Mouse (Mus musculus) lung, embryonic 14.5 days (tissue): ENCODE measurements around the gene Tssc4. TPM values are rescaled to one million over a fixed set of nuclear protein-coding genes. Genes with fewer than 3 reads are reported as not detected.

Experiments used
- ATAC-seq: fragments of 200-750 bp; cut with Nextera tagmentation; 2 replicates; pipeline ENCODE4 v1.8.0; 2017; ENCODE audit warnings: mild to moderate bottlenecking, moderate TSS enrichment, moderate library complexity; ENCODE audit not compliant: insufficient read depth
- DNase-seq: peaks from one replicate; pipeline ENCODE4 v3.0.0-alpha.2; 2015
- H3K27ac ChIP-seq: fragments of 300-500 bp; sonication (generic); 2 replicates; pipeline ENCODE4 v1.5.1; 2014; ENCODE audit warnings: low read depth, mild to moderate bottlenecking, moderate library complexity
- H3K27me3 ChIP-seq: fragments of 300-500 bp; sonication (generic); 2 replicates; pipeline ENCODE4 v1.6.1; 2014; ENCODE audit warnings: low read length, control low read depth; ENCODE audit not compliant: insufficient read depth
- H3K36me3 ChIP-seq: fragments of 300-500 bp; sonication (generic); 2 replicates; pipeline ENCODE4 v1.6.1; 2014; ENCODE audit warnings: control low read depth; ENCODE audit not compliant: insufficient read depth
- H3K4me1 ChIP-seq: fragments of 300-500 bp; sonication (generic); 2 replicates; pipeline ENCODE4 v1.6.1; 2014; ENCODE audit warnings: antibody characterized with exemption, control low read depth; ENCODE audit not compliant: insufficient read depth
- H3K4me2 ChIP-seq: fragments of 300-500 bp; sonication (generic); 2 replicates; pipeline ENCODE4 v1.6.1; 2014; ENCODE audit warnings: mild to moderate bottlenecking
- H3K4me3 ChIP-seq: fragments of 300-500 bp; sonication (generic); 2 replicates; pipeline ENCODE4 v1.5.1; 2014; ENCODE audit warnings: low read depth, low read length
- H3K9ac ChIP-seq: fragments of 300-500 bp; sonication (generic); 2 replicates; pipeline ENCODE4 v1.6.1; 2014
- H3K9me3 ChIP-seq: fragments of 300-500 bp; sonication (generic); 2 replicates; pipeline ENCODE4 v1.6.1; 2016; ENCODE audit warnings: low read depth, low read length, control low read depth
- CTCF ChIP-seq: IDR thresholded peaks from 2 replicates; pipeline ENCODE4 v1.5.1; 2016; ENCODE audit warnings: antibody characterized with exemption, low read depth
- WGBS: fragments of 180-500 bp; shearing (Covaris S2); extraction: QIAGEN DNeasy Blood & Tissue Kit; methylation state at CpG from one replicate; pipeline ENCODE4 v1.1.7; 2014; 5-methylcytosine and 5-hydroxymethylcytosine counted together
- polyA plus RNA-seq: library from polyadenylated mRNA; unstranded; fragments of >200 nt; fragmentation: Nextera tagmentation; extraction: Ambion mirVana; gene quantifications from 2 replicates; pipeline ENCODE4 v1.2.1, GENCODE M21; 2014

Gene Tssc4
- polyA plus RNA-seq, 1 experiment from 2014 or later, result 75.6 TPM

DNA sequence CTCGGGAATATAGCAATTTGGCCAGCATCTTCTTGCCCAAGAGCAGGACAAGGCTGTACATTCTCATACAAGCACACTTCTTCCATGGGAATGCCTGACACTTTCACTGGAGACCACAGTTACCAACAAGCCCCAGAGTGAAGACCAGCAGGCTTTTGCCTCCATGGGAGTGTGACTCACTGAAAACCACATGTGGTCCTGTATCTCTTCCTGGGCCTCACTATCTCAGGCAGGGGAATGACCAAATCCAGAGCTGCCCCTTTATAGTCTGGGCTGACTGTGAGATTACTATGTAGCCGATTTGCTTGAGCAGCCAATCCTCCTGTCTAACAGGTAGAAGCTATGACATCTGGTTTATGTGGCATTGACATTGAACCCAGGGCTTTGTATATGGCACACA lies 14.7 kb downstream of the Tssc4 start:
- H3K9ac ChIP-seq, result no peak overlapping the region
- TF ChIP-seq CTCF, result no peak
- H3K9me3 ChIP-seq, result no peaks in the 10 kb centered on the region
- no peaks in the 10 kb centered on the region for H3K27me3 ChIP-seq
- H3K4me2 ChIP-seq, result no peak overlapping the region
- H3K36me3 ChIP-seq, result no peaks in the 10 kb centered on the region
- H3K4me3 ChIP-seq, result no peak overlapping the region
- H3K27ac ChIP-seq, result no peak overlapping the region
- WGBS, result 81% methylated on average over 2 of the region's 2 CpGs
- ATAC-seq (no peak), DNase-seq (no peak)
- no peaks in the 10 kb centered on the region for H3K4me1 ChIP-seq

- H3K4me1 ChIP-seq, result no peaks in the 10 kb centered on the region
- peak overlapping the region; percentile 69; the same call in 1 of the 2 replicates for H3K27ac ChIP-seq
- TF ChIP-seq CTCF, result peak; percentile 92
- H3K4me3 ChIP-seq, result peak overlapping the region; percentile 10; the same call in 1 of the 2 replicates
- no peaks in the 10 kb centered on the region for H3K36me3 ChIP-seq
- H3K9ac ChIP-seq, result no peak overlapping the region
- H3K4me2 ChIP-seq, result peak overlapping the region; percentile 40
- 44% methylated on average over 2 of the region's 2 CpGs for WGBS
- peak; percentile 10; the same call in 1 of the 2 replicates for ATAC-seq
- H3K27me3 ChIP-seq, result no peaks in the 10 kb centered on the region
- peak; percentile 88 for DNase-seq
- no peaks in the 10 kb centered on the region for H3K9me3 ChIP-seq
Measured at GRCm38 (mm10) chr7:143086366-143086765, 17.3 kb downstream of the Tssc4 start.

GRCm38 (mm10) chr7:143087070-143087579 lies 18.1 kb downstream of the Tssc4 start:
- Histone ChIP-seq H3K36me3 (no peaks in the 10 kb centered on the region), H3K9ac (no peak overlapping the region), H3K9me3 (no peaks in the 10 kb centered on the region), H3K4me3 (peak overlapping the region; percentile 10; the same call in 1 of the 2 replicates), H3K27me3 (no peaks in the 10 kb centered on the region), H3K4me2 (peak overlapping the region; percentile 40), H3K27ac (peak overlapping the region; percentile 69), H3K4me1 (no peaks in the 10 kb centered on the region)
- ATAC-seq (peak; percentile 90), DNase-seq (peak; percentile 83)
- TF ChIP-seq CTCF, result peak; percentile 77
- 30% methylated on average over 4 of the region's 4 CpGs for WGBS

GRCm38 (mm10) chr7:143093847-143094246 lies 24.8 kb downstream of the Tssc4 start:
- no peak for TF ChIP-seq CTCF
- no peak overlapping the region for H3K27ac ChIP-seq
- H3K27me3 ChIP-seq, result no peaks in the 10 kb centered on the region
- no peaks in the 10 kb centered on the region for H3K36me3 ChIP-seq
- H3K9ac ChIP-seq, result no peak overlapping the region
- no peak overlapping the region for H3K4me2 ChIP-seq
- no peaks in the 10 kb centered on the region for H3K9me3 ChIP-seq
- DNase-seq (no peak), ATAC-seq (no peak)
- H3K4me3 ChIP-seq, result no peak overlapping the region
- 60% methylated on average over 3 of the region's 3 CpGs for WGBS
- H3K4me1 ChIP-seq, result no peaks in the 10 kb centered on the region

DNA sequence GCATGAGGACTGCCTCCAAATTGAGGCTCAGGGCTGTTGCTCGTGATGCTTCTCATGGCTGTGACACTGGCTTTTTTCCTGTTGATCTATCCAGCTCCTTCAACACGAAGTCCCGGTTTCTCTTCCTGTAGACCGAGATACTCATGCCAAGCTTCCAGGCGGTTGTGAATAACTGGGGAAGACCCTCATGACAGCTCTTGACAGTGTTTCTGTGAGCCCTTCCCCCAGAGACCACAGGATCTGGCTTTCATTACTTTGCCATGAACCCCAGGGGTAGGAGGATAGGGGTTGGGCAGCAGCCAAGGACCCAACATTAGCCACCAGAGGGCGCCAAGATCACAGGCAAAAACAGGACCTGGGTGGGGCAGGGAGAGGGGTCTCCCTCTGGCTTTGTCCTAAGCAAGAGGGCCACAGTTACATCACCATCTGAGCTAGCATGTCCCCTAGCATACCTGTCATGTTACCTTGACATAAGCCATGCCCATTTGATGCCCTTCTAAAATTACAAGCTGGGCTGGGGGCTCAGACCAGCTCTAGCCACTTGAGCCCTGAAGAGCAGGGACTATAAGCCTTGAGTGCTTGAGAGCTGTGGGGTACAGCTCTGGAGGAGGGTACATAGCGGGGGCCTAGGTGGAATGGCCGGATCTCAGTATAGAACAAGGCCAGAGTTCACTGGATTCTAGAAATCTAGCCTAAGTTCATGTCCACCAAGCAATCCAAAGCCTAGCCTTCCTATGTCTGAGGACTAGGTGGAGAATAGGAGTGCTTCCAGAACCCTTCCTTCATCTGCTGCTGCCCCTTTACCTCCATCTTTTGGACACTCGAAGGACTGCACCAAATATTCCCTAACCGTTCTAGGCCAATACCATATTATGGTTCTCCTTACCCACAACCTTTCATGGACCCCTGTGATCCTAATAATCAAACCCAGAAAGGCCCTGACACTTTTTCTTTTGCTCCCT lies 25.8 kb downstream of the Tssc4 start, which contains the start of gene Trpm5:
Trpm5 (minus strand) TSS at position 51 of the 962 bp plus-strand sequence.
- TF ChIP-seq CTCF, result peak; percentile 90
- DNase-seq (peak; percentile 77), ATAC-seq (0 out of 2 replicates have a peak, but pooled peaks have one; percentile 26)
- Histone ChIP-seq H3K27me3 (no peaks in the 10 kb centered on the region), H3K9me3 (no peaks in the 10 kb centered on the region), H3K4me1 (no peaks in the 10 kb centered on the region), H3K27ac (no peak within 1 kb of the TSS), H3K36me3 (no peaks in the 10 kb centered on the region), H3K4me2 (no peak within 1 kb of the TSS), H3K4me3 (no peak within 1 kb of the TSS), H3K9ac (no peak within 1 kb of the TSS)
- 36% methylated on average over 10 of the region's 10 CpGs for WGBS

- DNase-seq (no peak), ATAC-seq (no peak)
- Histone ChIP-seq H3K9me3 (no peaks in the 10 kb centered on the region), H3K9ac (no peak overlapping the region), H3K4me1 (no peaks in the 10 kb centered on the region), H3K4me2 (no peak overlapping the region), H3K36me3 (no peaks in the 10 kb centered on the region), H3K4me3 (no peak overlapping the region), H3K27ac (no peak overlapping the region), H3K27me3 (no peaks in the 10 kb centered on the region)
- 29% methylated on average over 1 of the region's 1 CpGs for WGBS
- no peak for TF ChIP-seq CTCF
Measured at GRCm38 (mm10) chr7:143095554-143095907, 26.5 kb downstream of the Tssc4 start.

DNA sequence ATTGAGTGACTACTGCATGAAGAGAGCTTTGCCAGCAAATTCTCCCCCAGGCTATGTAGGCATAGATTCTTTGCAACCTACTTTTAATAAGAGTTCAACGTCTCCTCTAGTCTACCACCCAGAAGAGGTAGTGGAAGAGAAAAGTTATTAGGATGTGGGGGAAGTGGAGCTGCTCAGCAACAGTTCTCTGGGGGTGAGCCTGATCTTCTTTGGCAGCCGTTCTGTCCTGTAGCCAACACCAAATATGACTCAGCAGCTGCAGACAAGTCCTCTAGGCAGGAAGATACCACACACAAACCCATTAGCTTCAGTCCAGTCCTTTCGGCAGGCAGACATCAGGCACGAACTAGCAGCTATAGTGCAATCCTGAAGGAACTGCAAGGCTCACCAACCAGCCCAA lies 31.7 kb downstream of the Tssc4 start:
- H3K36me3 ChIP-seq, result no peaks in the 10 kb centered on the region
- no peak overlapping the region for H3K27ac ChIP-seq
- WGBS, result 46% methylated on average over 4 of the region's 4 CpGs
- ATAC-seq, result no peak
- no peak for TF ChIP-seq CTCF
- no peaks in the 10 kb centered on the region; the same call in 1 of the 2 replicates for H3K4me1 ChIP-seq
- H3K4me2 ChIP-seq, result no peak overlapping the region
- H3K27me3 ChIP-seq, result peaks cover 5% of the 10 kb centered on the region
- H3K4me3 ChIP-seq, result no peak overlapping the region
- no peak overlapping the region for H3K9ac ChIP-seq
- DNase-seq, result peak; percentile 28
- H3K9me3 ChIP-seq, result no peaks in the 10 kb centered on the region
